Mouse (Mus musculus) neural tube, embryonic 13.5 days (tissue): ENCODE measurements at regions not wholly inside any gene's neighbourhood (a gene's known extent, or its start where the extent isn't known, plus 50 kb on each side); places are given as distances from the start of the nearest gene placed in this dataset.

Source experiments
- ATAC-seq: fragments of 200-750 bp; cut with Nextera tagmentation; 2 replicates; pipeline ENCODE4 v1.8.0; 2017; ENCODE audit warnings: low read depth, mild to moderate bottlenecking, moderate TSS enrichment, moderate library complexity
- H3K27ac ChIP-seq: fragments of 300-500 bp; sonication (generic); replicated peaks from 2 replicates; pipeline ENCODE4 v1.5.1; 2015; ENCODE audit warnings: moderate library complexity, mild to moderate bottlenecking, inconsistent platforms
- H3K27me3 ChIP-seq: fragments of 300-500 bp; sonication (generic); 2 replicates; pipeline ENCODE4 v1.6.1; 2015; ENCODE audit warnings: mild to moderate bottlenecking, inconsistent platforms
- H3K36me3 ChIP-seq: fragments of 300-500 bp; sonication (generic); 2 replicates; pipeline ENCODE4 v1.6.1; 2015; ENCODE audit warnings: mild to moderate bottlenecking, inconsistent platforms
- H3K4me1 ChIP-seq: fragments of 300-500 bp; sonication (generic); replicated peaks from 2 replicates; pipeline ENCODE4 v1.6.1; 2015; ENCODE audit warnings: inconsistent platforms
- H3K4me2 ChIP-seq: fragments of 300-500 bp; sonication (generic); 2 replicates; pipeline ENCODE4 v1.6.1; 2015; ENCODE audit warnings: inconsistent platforms, mild to moderate bottlenecking, moderate library complexity
- H3K4me3 ChIP-seq: fragments of 300-500 bp; sonication (generic); 2 replicates; pipeline ENCODE4 v1.5.1; 2015; ENCODE audit warnings: mild to moderate bottlenecking, inconsistent platforms
- H3K9ac ChIP-seq: fragments of 300-500 bp; sonication (generic); 2 replicates; pipeline ENCODE4 v1.6.1; 2015; ENCODE audit warnings: moderate library complexity, mild to moderate bottlenecking, inconsistent platforms
- H3K9me3 ChIP-seq: fragments of 300-500 bp; sonication (generic); 2 replicates; pipeline ENCODE4 v1.6.1; 2016; ENCODE audit warnings: inconsistent platforms
- WGBS: fragments of 180-500 bp; shearing (Covaris S2); methylation state at CpG from one replicate; pipeline ENCODE4 v1.1.7; 2015; 5-methylcytosine and 5-hydroxymethylcytosine counted together

- WGBS: 70% methylated on average over 6 of the region's 6 CpGs
- no peak for ATAC-seq
- H3K4me1 ChIP-seq: peaks cover 12% of the 10 kb centered on the region
- H3K4me2 ChIP-seq: no peak overlapping the region
- no peaks in the 10 kb centered on the region for H3K36me3 ChIP-seq
- H3K4me3 ChIP-seq: no peak overlapping the region
- H3K27ac ChIP-seq: no peak overlapping the region
- H3K9ac ChIP-seq: no peak overlapping the region
- H3K27me3 ChIP-seq: peaks cover 3% of the 10 kb centered on the region; the same call in 1 of the 2 replicates
- H3K9me3 ChIP-seq: no peaks in the 10 kb centered on the region
Measured at GRCm38 (mm10) chr2:179069520-179069919, 372.7 kb upstream of the Cdh4 start.

GRCm38 (mm10) chr2:179070346-179070745, 371.9 kb upstream of the Cdh4 start:
- Histone ChIP-seq H3K9me3 (no peaks in the 10 kb centered on the region), H3K4me3 (no peak overlapping the region), H3K4me1 (peaks cover 4% of the 10 kb centered on the region), H3K4me2 (no peak overlapping the region), H3K27me3 (peaks cover 3% of the 10 kb centered on the region; the same call in 1 of the 2 replicates), H3K27ac (no peak overlapping the region), H3K36me3 (no peaks in the 10 kb centered on the region), H3K9ac (no peak overlapping the region)
- 60% methylated on average over 1 of the region's 1 CpGs for WGBS
- no peak for ATAC-seq

GRCm38 (mm10) chr2:179080462-179081274, 361.6 kb upstream of the Cdh4 start:
- H3K4me1 ChIP-seq: no peaks in the 10 kb centered on the region
- no peaks in the 10 kb centered on the region for H3K9me3 ChIP-seq
- no peaks in the 10 kb centered on the region for H3K36me3 ChIP-seq
- H3K27ac ChIP-seq: no peak overlapping the region
- H3K9ac ChIP-seq: no peak overlapping the region
- H3K27me3 ChIP-seq: no peaks in the 10 kb centered on the region
- ATAC-seq: no peak
- WGBS: 87% methylated on average over 13 of the region's 13 CpGs
- H3K4me2 ChIP-seq: no peak overlapping the region
- no peak overlapping the region for H3K4me3 ChIP-seq

GRCm38 (mm10) chr2:179086915-179087314, 355.3 kb upstream of the Cdh4 start:
- Histone ChIP-seq H3K4me2 (no peak overlapping the region), H3K9me3 (no peaks in the 10 kb centered on the region), H3K27ac (no peak overlapping the region), H3K4me3 (no peak overlapping the region), H3K9ac (no peak overlapping the region), H3K36me3 (no peaks in the 10 kb centered on the region), H3K27me3 (no peaks in the 10 kb centered on the region), H3K4me1 (no peaks in the 10 kb centered on the region)
- no peak for ATAC-seq
- WGBS: 75% methylated on average over 9 of the region's 9 CpGs

GRCm38 (mm10) chr2:179091480-179091879, 350.8 kb upstream of the Cdh4 start:
- 53% methylated on average over 3 of the region's 3 CpGs for WGBS
- ATAC-seq: no peak

GRCm38 (mm10) chr2:179093996-179094395, 348.2 kb upstream of the Cdh4 start:
- Histone ChIP-seq H3K27me3 (no peaks in the 10 kb centered on the region), H3K4me2 (0 out of 2 replicates have a peak overlapping the region, but pooled peaks have one; percentile 7), H3K36me3 (no peaks in the 10 kb centered on the region), H3K4me1 (peaks cover 7% of the 10 kb centered on the region; the same call in 1 of the 2 replicates), H3K4me3 (no peak overlapping the region), H3K9ac (no peak overlapping the region), H3K27ac (no peak overlapping the region), H3K9me3 (peaks cover 4% of the 10 kb centered on the region; the same call in 1 of the 2 replicates)
- 46% methylated on average over 11 of the region's 11 CpGs for WGBS
- ATAC-seq: no peak; the same call in 1 of the 2 replicates

More at GRCm38 (mm10) chr2:179091480-179091879, 350.8 kb upstream of the Cdh4 start:
- Histone ChIP-seq H3K9ac (no peak overlapping the region), H3K9me3 (no peaks in the 10 kb centered on the region), H3K36me3 (no peaks in the 10 kb centered on the region), H3K27me3 (no peaks in the 10 kb centered on the region), H3K4me2 (no peak overlapping the region), H3K4me1 (peaks cover 7% of the 10 kb centered on the region; the same call in 1 of the 2 replicates), H3K4me3 (no peak overlapping the region), H3K27ac (no peak overlapping the region)

GRCm38 (mm10) chr2:179095981-179096380, 346.2 kb upstream of the Cdh4 start:
- Histone ChIP-seq H3K36me3 (no peaks in the 10 kb centered on the region), H3K4me3 (no peak overlapping the region), H3K9me3 (peaks cover 5% of the 10 kb centered on the region; the same call in 1 of the 2 replicates), H3K27ac (no peak overlapping the region), H3K4me2 (no peak overlapping the region), H3K9ac (no peak overlapping the region), H3K4me1 (peaks cover 7% of the 10 kb centered on the region; the same call in 1 of the 2 replicates), H3K27me3 (no peaks in the 10 kb centered on the region)
- ATAC-seq: no peak
- WGBS: 89% methylated on average over 3 of the region's 3 CpGs

GRCm38 (mm10) chr2:179096861-179097260, 345.4 kb upstream of the Cdh4 start:
- Histone ChIP-seq H3K9ac (no peak overlapping the region), H3K4me1 (peaks cover 7% of the 10 kb centered on the region; the same call in 1 of the 2 replicates), H3K27ac (no peak overlapping the region), H3K4me3 (no peak overlapping the region), H3K27me3 (no peaks in the 10 kb centered on the region), H3K9me3 (peaks cover 5% of the 10 kb centered on the region; the same call in 1 of the 2 replicates), H3K36me3 (no peaks in the 10 kb centered on the region), H3K4me2 (no peak overlapping the region)
- ATAC-seq: no peak
- 36% methylated on average over 4 of the region's 4 CpGs for WGBS

- no peaks in the 10 kb centered on the region for H3K36me3 ChIP-seq
- H3K27ac ChIP-seq: no peak overlapping the region
- H3K27me3 ChIP-seq: no peaks in the 10 kb centered on the region
- H3K9ac ChIP-seq: no peak overlapping the region
- H3K4me1 ChIP-seq: no peaks in the 10 kb centered on the region
- no peak overlapping the region for H3K4me2 ChIP-seq
- H3K9me3 ChIP-seq: peaks cover 5% of the 10 kb centered on the region; the same call in 1 of the 2 replicates
- ATAC-seq: no peak
- 90% methylated on average over 1 of the region's 1 CpGs for whole genome bisulfite sequencing
- no peak overlapping the region for H3K4me3 ChIP-seq
Measured at GRCm38 (mm10) chr2:179099783-179100182, 342.4 kb upstream of the Cdh4 start.

- H3K4me3 ChIP-seq: no peak overlapping the region
- no peaks in the 10 kb centered on the region for H3K27me3 ChIP-seq
- peaks cover 5% of the 10 kb centered on the region; the same call in 1 of the 2 replicates for H3K9me3 ChIP-seq
- H3K4me1 ChIP-seq: no peaks in the 10 kb centered on the region
- H3K4me2 ChIP-seq: no peak overlapping the region
- WGBS: 88% methylated on average over 1 of the region's 1 CpGs
- H3K36me3 ChIP-seq: no peaks in the 10 kb centered on the region
- ATAC-seq: no peak
- H3K9ac ChIP-seq: no peak overlapping the region
- no peak overlapping the region for H3K27ac ChIP-seq
Measured at GRCm38 (mm10) chr2:179103114-179103513, 339.1 kb upstream of the Cdh4 start.

GRCm38 (mm10) chr2:179112951-179113350, 329.3 kb upstream of the Cdh4 start:
- peaks cover 18% of the 10 kb centered on the region for H3K4me1 ChIP-seq
- H3K4me3 ChIP-seq: no peak overlapping the region
- no peaks in the 10 kb centered on the region for H3K36me3 ChIP-seq
- no peaks in the 10 kb centered on the region for H3K9me3 ChIP-seq
- ATAC-seq: no peak
- H3K27me3 ChIP-seq: no peaks in the 10 kb centered on the region; the same call in 1 of the 2 replicates
- WGBS: 34% methylated on average over 5 of the region's 5 CpGs
- H3K27ac ChIP-seq: no peak overlapping the region
- H3K4me2 ChIP-seq: no peak overlapping the region
- H3K9ac ChIP-seq: no peak overlapping the region

- no peak for ATAC-seq
- H3K4me1 ChIP-seq: no peaks in the 10 kb centered on the region
- no peaks in the 10 kb centered on the region for H3K27me3 ChIP-seq
- no peak overlapping the region for H3K9ac ChIP-seq
- no peak overlapping the region for H3K4me2 ChIP-seq
- no peaks in the 10 kb centered on the region for H3K36me3 ChIP-seq
- no peak overlapping the region for H3K27ac ChIP-seq
- no peak overlapping the region for H3K4me3 ChIP-seq
- no peaks in the 10 kb centered on the region for H3K9me3 ChIP-seq
- WGBS: 83% methylated on average over 3 of the region's 3 CpGs
Measured at GRCm38 (mm10) chr2:179128018-179128417, 314.2 kb upstream of the Cdh4 start.
